Mouse (Mus musculus) thymus, adult 2 months (tissue): ENCODE data around the gene Fars2.

ENCODE experiments used
- CTCF ChIP-seq: fragments of 200-500 bp; IDR thresholded peaks from 2 replicates; pipeline ENCODE4 v1.5.1; 2012; ENCODE audit warnings: mild to moderate bottlenecking, control low read depth, low read length, moderate library complexity, borderline replicate concordance; ENCODE audit not compliant: control insufficient read depth, poor library complexity, insufficient read depth; ENCODE audit errors: extremely low read depth
- POLR2A ChIP-seq: fragments of 200-500 bp; IDR thresholded peaks from 2 replicates; pipeline ENCODE4 v1.6.1; 2012; ENCODE audit warnings: mild to moderate bottlenecking, low read length, control low read depth, moderate library complexity; ENCODE audit not compliant: control insufficient read depth, poor library complexity, insufficient read depth; ENCODE audit errors: extremely low read depth

DNA sequence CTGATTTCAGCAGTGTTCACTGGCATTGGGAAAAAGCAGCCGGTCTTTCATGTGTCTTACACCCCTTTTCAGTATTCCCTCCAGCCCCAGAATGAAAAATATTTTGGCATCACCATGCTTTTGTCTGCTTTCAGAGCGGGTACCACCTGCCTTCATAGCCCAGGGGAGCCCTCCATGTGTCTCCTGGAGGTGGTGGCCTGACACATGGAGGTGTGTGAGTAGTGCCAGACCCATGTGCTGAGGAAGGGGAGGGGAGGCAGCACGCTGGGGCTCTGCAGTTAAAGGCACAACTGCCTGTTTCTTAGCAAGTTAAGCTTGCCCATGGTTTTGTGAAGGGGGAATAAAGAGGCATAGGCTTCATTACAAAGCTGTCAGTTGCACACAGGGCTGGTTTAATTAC is 176.3 kb downstream of the Fars2 start:
- TF ChIP-seq CTCF (no peak), POLR2A (no peak)
